Mouse (Mus musculus): ENCODE measurements around the gene Apbb1ip. TPM values are rescaled to one million over a fixed set of nuclear protein-coding genes. Genes with fewer than 3 reads are reported as not detected.

The Apbb1ip gene
- polyA plus RNA-seq, 1 experiment from 2014 or later: 0.39 TPM

DNA sequence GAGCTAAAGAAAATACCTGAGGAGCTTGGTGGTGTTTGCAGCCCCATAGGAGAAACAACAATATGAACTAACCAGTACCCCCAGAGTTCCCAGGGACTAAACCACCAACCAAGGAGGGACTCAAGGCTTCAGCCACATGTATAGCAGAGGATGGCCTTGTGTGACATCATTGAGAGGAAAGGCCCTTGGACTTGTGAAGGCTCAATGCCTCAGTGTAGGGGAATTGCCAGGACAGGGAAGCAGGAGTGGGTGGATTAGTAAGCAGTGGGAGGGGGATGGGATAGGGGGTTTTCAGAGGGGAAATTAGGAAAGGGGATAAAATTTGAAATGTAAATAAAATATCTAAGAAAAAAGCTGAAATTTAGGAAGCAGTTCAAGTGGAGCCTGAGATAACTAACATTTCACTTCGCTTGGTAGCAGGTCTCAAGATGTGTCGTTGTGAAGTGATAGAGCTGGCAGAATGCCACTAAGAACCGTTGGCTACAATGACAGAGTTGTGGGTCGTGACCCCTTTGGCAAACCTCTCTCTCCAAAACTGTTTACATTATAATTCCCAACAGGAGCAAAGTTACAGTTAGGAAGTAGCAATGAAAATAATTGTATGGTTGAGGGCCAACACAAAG is 7.6 kb downstream of the Apbb1ip start:
- WGBS: 72% methylated on average over 4 of the region's 4 CpGs
- Histone ChIP-seq H3K27me3 (ENCODE audit: low read depth, poor library complexity, severe bottlenecking) (no peaks in the 10 kb centered on the region), H3K4me1 (no peaks in the 10 kb centered on the region), H3K9me3 (replicated peaks) (no peaks in the 10 kb centered on the region), H3K4me3 (no peak overlapping the region), H3K27ac (no peak overlapping the region), H3K36me3 (no peaks in the 10 kb centered on the region)
- no peak for DNase-seq (ENCODE audit: low spot score)

DNA sequence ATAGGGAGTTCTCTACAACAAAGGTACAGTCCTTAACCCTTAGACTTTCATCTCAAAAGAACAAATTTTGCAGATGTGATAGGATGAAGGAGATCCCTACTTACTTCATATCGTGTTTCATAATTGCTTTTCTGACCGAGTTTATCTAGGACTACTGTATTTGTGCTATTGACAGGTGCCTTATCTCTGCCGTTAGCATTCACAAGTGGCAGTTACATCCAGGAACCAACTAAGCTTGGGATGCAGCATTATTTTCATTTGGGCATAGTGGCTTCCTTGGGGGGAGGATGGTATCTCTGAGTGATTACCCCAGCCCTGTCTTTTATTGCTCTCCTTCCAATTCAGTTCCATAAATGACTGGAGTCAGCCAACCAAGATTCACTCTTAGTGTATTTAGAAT is 8.2 kb downstream of the Apbb1ip start:
- WGBS: 91% methylated on average over 3 of the region's 3 CpGs
- no peaks in the 10 kb centered on the region for H3K36me3 ChIP-seq
- DNase-seq (ENCODE audit: low spot score): no peak
- H3K27me3 ChIP-seq (ENCODE audit: low read depth, poor library complexity, severe bottlenecking): no peaks in the 10 kb centered on the region
- no peak overlapping the region for H3K4me3 ChIP-seq
- H3K9me3 ChIP-seq (replicated peaks): no peaks in the 10 kb centered on the region
- no peak overlapping the region for H3K27ac ChIP-seq
- H3K4me1 ChIP-seq: no peaks in the 10 kb centered on the region

DNA sequence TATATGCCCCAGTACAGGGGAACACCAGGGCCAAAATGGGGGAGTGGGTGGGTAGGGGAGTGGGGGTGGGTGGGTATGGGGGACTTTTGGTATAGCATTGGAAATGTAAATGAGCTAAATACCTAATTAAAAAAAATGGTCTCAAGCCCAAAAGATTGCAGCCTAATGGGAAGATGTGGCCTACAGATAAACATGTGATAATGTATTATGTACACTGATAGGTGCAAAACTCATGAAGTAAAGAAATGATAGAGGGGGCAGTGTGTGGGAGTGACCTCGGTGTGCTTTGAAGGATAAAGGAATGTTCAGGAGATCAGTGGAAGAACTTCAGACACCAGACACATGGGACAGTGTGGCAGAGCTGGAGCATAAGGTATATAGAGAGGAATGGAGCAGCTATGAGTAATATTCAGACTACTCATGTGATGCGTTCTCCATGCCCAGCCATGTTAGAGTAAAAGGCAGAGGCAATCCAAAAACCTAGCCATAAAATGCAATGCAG is 9.3 kb downstream of the Apbb1ip start:
- H3K27ac ChIP-seq: no peak overlapping the region
- H3K36me3 ChIP-seq: no peaks in the 10 kb centered on the region
- H3K4me3 ChIP-seq: no peak overlapping the region
- H3K4me1 ChIP-seq: no peaks in the 10 kb centered on the region
- DNase-seq (ENCODE audit: low spot score): no peak
- H3K9me3 ChIP-seq (replicated peaks): no peaks in the 10 kb centered on the region
- H3K27me3 ChIP-seq (ENCODE audit: low read depth, poor library complexity, severe bottlenecking): no peaks in the 10 kb centered on the region
- 90% methylated on average over 2 of the region's 2 CpGs for WGBS

DNA sequence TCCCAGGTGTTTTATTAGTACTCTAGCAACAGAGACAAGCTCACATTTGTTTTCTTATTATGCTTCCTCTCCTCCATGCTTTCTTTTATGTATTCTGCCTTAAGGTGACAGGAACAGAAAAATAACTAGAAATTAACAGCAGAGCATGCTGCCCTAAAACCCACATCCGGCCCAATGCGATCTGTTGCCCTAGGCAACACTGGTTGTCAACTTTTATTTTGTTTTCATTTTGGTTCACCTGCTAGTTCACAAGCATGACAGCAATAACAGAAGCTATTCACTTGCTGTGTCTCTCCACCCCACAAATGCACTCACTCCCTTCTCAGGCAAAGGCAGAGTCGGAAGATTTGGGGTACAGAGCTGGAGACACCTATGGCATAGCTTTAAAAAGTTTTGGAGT is 10.3 kb downstream of the Apbb1ip start:
- Histone ChIP-seq H3K9me3 (replicated peaks) (no peaks in the 10 kb centered on the region), H3K4me1 (no peaks in the 10 kb centered on the region), H3K4me3 (no peak overlapping the region), H3K27ac (no peak overlapping the region), H3K27me3 (ENCODE audit: low read depth, poor library complexity, severe bottlenecking) (no peaks in the 10 kb centered on the region), H3K36me3 (no peaks in the 10 kb centered on the region)
- WGBS: 87% methylated on average over 3 of the region's 3 CpGs
- DNase-seq (ENCODE audit: low spot score): no peak

DNA sequence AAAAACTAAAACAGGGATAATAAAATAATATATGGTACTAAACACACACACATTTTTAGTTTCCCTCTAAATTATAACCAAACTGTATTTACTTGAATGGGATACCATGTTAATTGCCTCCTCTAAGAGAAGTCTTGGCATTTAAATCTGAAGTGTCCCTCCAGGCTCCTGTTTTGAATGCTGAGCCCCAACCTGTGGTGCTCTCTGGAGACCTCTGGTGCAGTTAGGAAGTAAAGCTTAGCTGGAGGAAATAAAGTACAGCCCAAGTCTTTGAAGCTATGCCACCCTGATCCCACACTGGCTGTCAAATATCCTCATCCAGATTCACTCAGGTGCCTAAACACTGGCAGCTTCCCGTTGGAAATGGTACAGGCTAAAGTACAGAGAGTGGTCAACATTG is 10.9 kb downstream of the Apbb1ip start:
- H3K4me1 ChIP-seq: no peaks in the 10 kb centered on the region
- H3K9me3 ChIP-seq (replicated peaks): no peaks in the 10 kb centered on the region
- 65% methylated on average over 1 of the region's 1 CpGs for WGBS
- no peak for DNase-seq (ENCODE audit: low spot score)
- H3K27me3 ChIP-seq (ENCODE audit: low read depth, poor library complexity, severe bottlenecking): no peaks in the 10 kb centered on the region
- no peaks in the 10 kb centered on the region for H3K36me3 ChIP-seq
- no peak overlapping the region for H3K4me3 ChIP-seq
- no peak overlapping the region for H3K27ac ChIP-seq

DNA sequence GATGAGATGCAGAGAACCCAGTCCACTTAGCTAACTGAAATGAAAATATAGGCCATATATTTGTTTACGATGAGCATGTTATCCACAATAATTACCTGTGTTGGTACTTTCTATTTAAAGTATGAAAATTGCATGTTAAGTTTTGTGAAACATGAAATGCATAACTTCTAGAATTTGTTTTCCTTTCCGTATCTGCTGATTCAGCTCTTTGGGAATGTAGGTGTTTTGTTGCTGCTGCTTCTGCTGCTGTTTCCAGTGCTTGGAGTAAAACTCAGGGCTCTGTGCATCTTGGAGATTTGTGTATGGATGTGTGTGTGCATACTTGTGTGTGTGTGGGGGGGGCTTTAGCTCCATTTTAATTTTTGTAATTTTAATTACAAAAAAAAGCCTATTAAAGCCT is 14.8 kb downstream of the Apbb1ip start:
- WGBS: 92% methylated on average over 2 of the region's 2 CpGs
- DNase-seq (ENCODE audit: low spot score): no peak

DNA sequence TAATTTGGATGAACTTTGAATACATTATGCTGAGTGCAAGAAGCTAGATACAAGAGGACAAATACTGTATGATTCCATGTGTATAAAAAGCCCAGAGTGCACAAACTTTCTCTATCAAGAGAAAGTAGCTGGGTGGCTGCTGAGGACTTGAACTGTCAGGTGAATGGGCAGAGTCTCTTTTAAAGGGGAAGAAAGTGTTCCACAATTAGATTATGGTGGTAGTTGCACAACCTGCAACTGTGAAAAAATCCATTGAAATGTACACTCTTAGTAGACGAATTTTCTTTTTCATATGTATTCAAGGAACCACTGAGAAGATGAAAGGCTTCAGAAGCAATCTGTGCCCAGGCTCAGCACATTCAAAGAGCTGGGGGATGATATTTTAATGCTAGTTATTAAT is 15.7 kb downstream of the Apbb1ip start:
- Histone ChIP-seq H3K27me3 (ENCODE audit: low read depth, poor library complexity, severe bottlenecking) (no peaks in the 10 kb centered on the region), H3K27ac (no peak overlapping the region), H3K4me3 (no peak overlapping the region), H3K4me1 (no peaks in the 10 kb centered on the region), H3K9me3 (replicated peaks) (no peaks in the 10 kb centered on the region), H3K36me3 (no peaks in the 10 kb centered on the region)
- 66% methylated on average over 1 of the region's 1 CpGs for WGBS
- DNase-seq (ENCODE audit: low spot score): no peak

More for the DNA sequence above, 14.8 kb downstream of the Apbb1ip start:
- H3K4me1 ChIP-seq: no peaks in the 10 kb centered on the region
- no peaks in the 10 kb centered on the region for H3K36me3 ChIP-seq
- H3K9me3 ChIP-seq (replicated peaks): no peaks in the 10 kb centered on the region
- no peak overlapping the region for H3K27ac ChIP-seq
- no peaks in the 10 kb centered on the region for H3K27me3 ChIP-seq (ENCODE audit: low read depth, poor library complexity, severe bottlenecking)
- H3K4me3 ChIP-seq: no peak overlapping the region

DNA sequence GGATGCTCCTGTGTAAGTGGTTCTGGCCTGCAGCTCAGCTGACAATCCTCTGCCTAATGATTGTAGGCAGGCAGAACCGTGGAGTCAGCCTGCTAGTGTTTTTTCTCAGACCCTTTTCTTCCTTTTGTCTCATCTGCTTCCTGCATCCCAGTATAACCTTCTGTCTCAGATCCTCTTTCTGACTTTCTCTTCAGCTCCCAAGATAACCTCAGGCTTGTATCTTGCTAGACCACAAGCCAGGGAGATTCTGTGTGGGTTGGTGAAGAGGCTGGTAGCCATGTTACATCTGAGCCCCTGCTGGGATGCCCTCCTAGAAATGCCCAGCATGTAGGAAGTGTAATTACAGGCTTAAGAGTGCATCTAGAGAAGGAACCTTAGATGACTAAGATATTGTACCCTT is 16.5 kb downstream of the Apbb1ip start:
- Histone ChIP-seq H3K4me3 (no peak overlapping the region), H3K27me3 (ENCODE audit: low read depth, poor library complexity, severe bottlenecking) (no peaks in the 10 kb centered on the region), H3K36me3 (no peaks in the 10 kb centered on the region), H3K27ac (no peak overlapping the region), H3K9me3 (replicated peaks) (no peaks in the 10 kb centered on the region), H3K4me1 (no peaks in the 10 kb centered on the region)
- no peak for DNase-seq (ENCODE audit: low spot score)
- WGBS: 65% methylated on average over 1 of the region's 1 CpGs

DNA sequence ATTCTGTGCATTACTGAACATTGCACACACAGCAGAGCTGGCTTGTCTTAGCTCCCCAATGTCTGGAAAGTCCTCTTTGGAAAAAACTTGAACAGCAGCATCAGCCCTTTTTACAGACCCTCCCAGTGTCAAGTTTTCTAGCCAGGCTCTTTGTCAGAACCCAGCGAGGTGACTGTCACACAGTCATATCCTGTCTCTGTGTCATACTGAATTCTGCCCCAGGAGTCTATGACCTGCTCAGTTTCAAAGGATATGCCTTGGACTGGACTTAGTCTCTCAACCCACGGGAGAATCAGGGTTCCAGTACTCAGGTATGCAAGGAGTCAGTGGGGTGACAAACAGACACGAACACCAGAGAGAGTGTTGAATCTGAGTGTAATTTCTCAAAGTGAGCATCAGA is 21.2 kb downstream of the Apbb1ip start:
- 78% methylated on average over 3 of the region's 3 CpGs for WGBS
- no peaks in the 10 kb centered on the region for H3K36me3 ChIP-seq
- no peaks in the 10 kb centered on the region for H3K4me1 ChIP-seq
- H3K27ac ChIP-seq: no peak overlapping the region
- DNase-seq (ENCODE audit: low spot score): no peak
- no peaks in the 10 kb centered on the region for H3K27me3 ChIP-seq (ENCODE audit: low read depth, poor library complexity, severe bottlenecking)
- H3K4me3 ChIP-seq: no peak overlapping the region
- no peaks in the 10 kb centered on the region for H3K9me3 ChIP-seq (replicated peaks)

DNA sequence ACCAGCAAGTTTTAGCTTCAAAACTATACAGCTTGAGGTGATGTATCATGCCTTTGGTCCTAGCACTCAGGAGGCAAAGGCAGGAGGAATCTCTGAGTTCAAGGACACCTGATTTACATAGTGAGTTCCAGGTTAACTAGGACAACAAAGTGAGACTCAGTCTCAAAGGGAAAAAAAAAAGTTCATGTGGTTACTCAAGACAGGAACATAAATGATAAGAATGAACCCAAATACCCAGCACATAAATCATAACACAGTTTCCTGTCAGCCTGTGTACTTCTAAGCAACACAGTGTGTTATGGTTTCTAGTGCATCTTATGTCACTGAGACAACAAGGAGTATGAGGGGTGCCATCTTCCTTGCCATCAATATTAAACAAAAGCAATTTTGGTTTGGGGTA is 22.6 kb downstream of the Apbb1ip start:
- Histone ChIP-seq H3K27ac (no peak overlapping the region), H3K4me1 (no peaks in the 10 kb centered on the region), H3K36me3 (no peaks in the 10 kb centered on the region), H3K4me3 (no peak overlapping the region), H3K9me3 (replicated peaks) (no peaks in the 10 kb centered on the region), H3K27me3 (ENCODE audit: low read depth, poor library complexity, severe bottlenecking) (no peaks in the 10 kb centered on the region)
- DNase-seq (ENCODE audit: low spot score): no peak

DNA sequence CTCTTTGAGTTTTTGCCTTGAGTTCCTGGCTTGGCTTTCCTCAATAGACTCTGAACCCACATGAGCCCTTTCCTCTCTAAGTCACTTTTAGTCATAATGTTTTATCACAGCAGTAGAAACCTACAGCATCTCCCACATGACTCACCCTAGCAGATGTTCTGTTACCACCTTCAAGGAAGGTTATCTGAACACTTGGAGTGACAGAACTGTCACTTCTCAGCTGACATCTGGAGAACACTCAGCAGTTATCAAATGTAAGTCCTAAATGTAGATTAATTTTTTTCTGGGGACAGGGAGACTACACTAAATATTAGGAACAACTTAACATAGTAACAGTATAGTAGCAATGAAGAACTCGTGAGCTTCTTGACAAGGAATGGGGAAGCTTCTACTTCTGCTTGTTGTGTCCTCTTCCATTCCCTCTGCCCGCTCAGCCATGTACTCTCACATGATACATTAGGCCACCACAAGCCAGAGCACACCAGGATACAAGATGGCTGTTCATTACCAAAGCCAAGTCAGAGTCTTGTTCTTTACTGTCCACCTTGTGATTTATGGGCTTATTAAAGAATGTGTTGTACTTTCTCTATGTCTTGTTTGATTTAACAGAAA is 25.6 kb downstream of the Apbb1ip start:
- no peak overlapping the region for H3K27ac ChIP-seq
- no peak for DNase-seq (ENCODE audit: low spot score)
- H3K9me3 ChIP-seq (replicated peaks): no peaks in the 10 kb centered on the region
- no peaks in the 10 kb centered on the region for H3K36me3 ChIP-seq
- 90% methylated on average over 2 of the region's 2 CpGs for WGBS
- H3K4me1 ChIP-seq: no peaks in the 10 kb centered on the region
- no peaks in the 10 kb centered on the region for H3K27me3 ChIP-seq (ENCODE audit: low read depth, poor library complexity, severe bottlenecking)
- no peak overlapping the region for H3K4me3 ChIP-seq

DNA sequence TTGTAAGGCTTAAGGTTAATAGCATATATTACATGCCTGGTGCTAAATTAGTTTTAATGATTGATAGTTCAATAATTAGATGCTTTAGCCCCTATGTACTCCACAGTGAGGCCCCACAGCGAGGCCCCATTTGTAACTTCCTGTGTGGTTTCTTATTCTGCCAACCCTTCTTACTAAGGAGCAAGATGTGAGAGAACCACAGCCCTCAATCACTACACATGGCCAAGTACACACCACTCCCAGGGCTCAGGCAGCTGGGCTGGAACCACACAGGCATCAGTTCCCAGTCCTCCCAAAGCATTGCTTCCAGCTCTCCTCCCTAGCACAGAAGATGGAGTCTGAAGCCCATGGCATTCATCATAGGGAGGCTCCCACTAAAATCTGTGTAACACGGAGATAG is 31.7 kb downstream of the Apbb1ip start:
- Histone ChIP-seq H3K9me3 (replicated peaks) (no peaks in the 10 kb centered on the region), H3K27me3 (ENCODE audit: low read depth, poor library complexity, severe bottlenecking) (no peaks in the 10 kb centered on the region), H3K4me3 (no peak overlapping the region), H3K4me1 (no peaks in the 10 kb centered on the region), H3K27ac (no peak overlapping the region), H3K36me3 (no peaks in the 10 kb centered on the region)
- DNase-seq (ENCODE audit: low spot score): no peak
- WGBS: 90% methylated on average over 2 of the region's 2 CpGs

DNA sequence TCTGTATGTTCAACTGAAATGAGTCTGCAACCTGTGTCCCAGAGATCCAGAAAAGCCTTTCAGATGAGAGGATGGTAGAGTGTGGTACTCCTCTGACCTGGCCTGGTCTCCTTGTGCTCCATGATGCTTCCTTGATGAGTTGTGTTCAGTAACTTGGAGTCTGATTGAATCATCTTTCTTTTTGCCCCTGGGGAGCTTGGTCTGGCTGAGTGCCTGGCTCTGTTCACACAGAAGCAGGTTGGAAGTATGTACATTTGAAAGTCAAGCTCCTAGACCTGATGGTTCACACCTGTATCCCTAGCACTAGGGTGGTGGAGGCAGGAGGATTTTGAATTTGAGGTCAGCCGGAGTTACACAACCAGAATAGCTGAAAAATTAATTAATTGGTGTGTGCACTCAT is 32.7 kb downstream of the Apbb1ip start:
- 85% methylated on average over 1 of the region's 1 CpGs for WGBS
- H3K4me1 ChIP-seq: no peaks in the 10 kb centered on the region
- H3K27me3 ChIP-seq (ENCODE audit: low read depth, poor library complexity, severe bottlenecking): no peaks in the 10 kb centered on the region
- no peak overlapping the region for H3K27ac ChIP-seq
- H3K4me3 ChIP-seq: no peak overlapping the region
- no peak for DNase-seq (ENCODE audit: low spot score)
- H3K9me3 ChIP-seq (replicated peaks): no peaks in the 10 kb centered on the region
- H3K36me3 ChIP-seq: no peaks in the 10 kb centered on the region

DNA sequence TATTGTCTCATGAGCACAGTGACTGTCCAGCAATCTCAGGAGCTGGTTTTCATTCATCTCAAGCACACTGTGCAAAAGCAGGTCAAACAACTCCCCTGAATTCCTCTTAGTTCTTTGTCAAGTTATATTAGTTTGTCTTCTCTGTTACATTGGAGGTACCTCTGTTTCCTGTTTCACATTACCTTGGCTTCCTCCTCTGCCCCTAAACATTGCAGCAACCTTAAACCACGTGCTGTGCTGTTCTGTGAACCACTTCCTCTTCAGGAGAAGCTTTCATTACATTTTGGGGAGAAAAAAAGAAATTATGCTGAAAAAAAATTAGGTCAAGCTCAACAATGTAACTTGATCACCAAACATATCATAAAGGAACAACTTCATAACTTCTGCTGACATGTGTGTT is 33.4 kb downstream of the Apbb1ip start:
- 46% methylated on average over 1 of the region's 1 CpGs for whole genome bisulfite sequencing
- Histone ChIP-seq H3K36me3 (no peaks in the 10 kb centered on the region), H3K4me3 (no peak overlapping the region), H3K4me1 (no peaks in the 10 kb centered on the region), H3K27me3 (ENCODE audit: low read depth, poor library complexity, severe bottlenecking) (no peaks in the 10 kb centered on the region), H3K27ac (no peak overlapping the region), H3K9me3 (replicated peaks) (no peaks in the 10 kb centered on the region)
- no peak for DNase-seq (ENCODE audit: low spot score)
